Mouse (Mus musculus) CH12.LX (cell line): ENCODE data around the gene Rras. TPM values are rescaled to one million over a fixed set of nuclear protein-coding genes. Genes with fewer than 3 reads are reported as not detected.
A peak's percentile ranks its signal among the peaks of the same experiment; 100 is the strongest.

Experiments used
- DNase-seq: peaks from one replicate; pipeline ENCODE4 v3.0.0-alpha.2; 2013; ENCODE audit errors: extremely low read depth
- H3K27ac ChIP-seq: 2 replicates; pipeline ENCODE4 v1.5.1; 2012; ENCODE audit warnings: low read depth, mild to moderate bottlenecking, control low read depth, moderate library complexity; ENCODE audit not compliant: insufficient read depth
- H3K27me3 ChIP-seq: replicated peaks from 2 replicates; pipeline ENCODE3; 2012; ENCODE audit warnings: inconsistent platforms
- H3K36me3 ChIP-seq, 2 experiments: replicated peaks in 1 of 2; 2 replicates each; pipeline versions ENCODE3 to v1.6.1; 2012; ENCODE audit warnings: inconsistent platforms in 1 of 2, low read length in 1 of 2, mild to moderate bottlenecking in 1 of 2, mixed read lengths in 1 of 2, moderate library complexity in 1 of 2; ENCODE audit not compliant: control insufficient read depth in 1 of 2, insufficient read depth in 1 of 2
- H3K4me1 ChIP-seq, 2 experiments: 2 replicates each; pipeline ENCODE4 v1.6.1; 2012; ENCODE audit warnings: inconsistent platforms in 1 of 2, moderate library complexity in 1 of 2; ENCODE audit not compliant: insufficient read depth in 2 of 2, control insufficient read depth in 1 of 2
- H3K4me2 ChIP-seq: 2 replicates; pipeline ENCODE4 v1.6.1; 2012; ENCODE audit warnings: low read depth, mild to moderate bottlenecking, control low read depth; ENCODE audit not compliant: poor library complexity, insufficient read depth, severe bottlenecking
- H3K4me3 ChIP-seq, 3 experiments: fragments of 150-350 bp in 1 of 3; sonication (generic) in 1 of 3; replicated peaks in 1 of 3; 2 replicates each; pipeline versions ENCODE3 to v1.5.1; 2011 to 2012; ENCODE audit warnings: low read depth in 2 of 3, low read length in 2 of 3, mild to moderate bottlenecking in 2 of 3, moderate library complexity in 2 of 3, control low read depth in 1 of 3, improper control_type of control experiment in 1 of 3, inconsistent platforms in 1 of 3, mixed read lengths in 1 of 3; ENCODE audit not compliant: poor library complexity in 1 of 3
- H3K79me2 ChIP-seq: replicated peaks from 2 replicates; pipeline ENCODE4 v1.6.1; 2012; ENCODE audit warnings: mild to moderate bottlenecking, moderate library complexity; ENCODE audit not compliant: control insufficient read depth, poor library complexity, insufficient read depth, severe bottlenecking; ENCODE audit errors: extremely low read depth
- H3K9ac ChIP-seq: 2 replicates; pipeline ENCODE4 v1.6.1; 2012; ENCODE audit warnings: low read depth, mild to moderate bottlenecking, control low read depth, moderate library complexity; ENCODE audit not compliant: insufficient read depth
- H3K9me3 ChIP-seq: replicated peaks from 2 replicates; pipeline ENCODE3; 2012; ENCODE audit warnings: low read length, inconsistent platforms, mixed read lengths
- CHD1 ChIP-seq: IDR thresholded peaks from 2 replicates; pipeline ENCODE4 v1.6.1; 2012; ENCODE audit warnings: low read depth, low read length, improper control_type of control experiment, inconsistent platforms
- CTCF ChIP-seq, 2 experiments: IDR thresholded peaks in 1 of 2; conservative IDR thresholded peaks in 1 of 2; 2 replicates each; pipeline ENCODE4 v1.5.1; 2011 to 2012; ENCODE audit warnings: low read depth in 2 of 2, low read length in 2 of 2, improper control_type of control experiment in 1 of 2, inconsistent platforms in 1 of 2, mild to moderate bottlenecking in 1 of 2, moderate library complexity in 1 of 2
- ELF1 ChIP-seq: IDR thresholded peaks from 2 replicates; pipeline ENCODE4 v1.6.1; 2014; ENCODE audit warnings: low read depth, mild to moderate bottlenecking, inconsistent platforms, low read length, improper control_type of control experiment
- ETS1 ChIP-seq: conservative IDR thresholded peaks from 2 replicates; pipeline ENCODE4 v1.6.1; 2012; ENCODE audit warnings: low read depth, mild to moderate bottlenecking, inconsistent platforms, low read length, improper control_type of control experiment, moderate library complexity
- JUND ChIP-seq: conservative IDR thresholded peaks from 2 replicates; pipeline ENCODE4 v1.6.1; 2011; ENCODE audit warnings: low read depth, low read length, improper control_type of control experiment
- KAT2A ChIP-seq: IDR thresholded peaks from 2 replicates; pipeline ENCODE4 v1.6.1; 2012; ENCODE audit warnings: low read length, improper control_type of control experiment, inconsistent platforms; ENCODE audit not compliant: insufficient replicate concordance
- MAFK ChIP-seq: IDR thresholded peaks from 2 replicates; pipeline ENCODE4 v1.6.1; 2011; ENCODE audit warnings: low read length, improper control_type of control experiment; ENCODE audit not compliant: insufficient replicate concordance
- MAX ChIP-seq: IDR thresholded peaks from 2 replicates; pipeline ENCODE4 v1.6.1; 2011; ENCODE audit warnings: low read length, improper control_type of control experiment
- MXI1 ChIP-seq: IDR thresholded peaks from 2 replicates; pipeline ENCODE4 v1.6.1; 2011; ENCODE audit warnings: mild to moderate bottlenecking, low read depth, low read length, improper control_type of control experiment
- MYC ChIP-seq: IDR thresholded peaks from 2 replicates; pipeline ENCODE4 v1.6.1; 2011; ENCODE audit warnings: low read depth, mild to moderate bottlenecking, improper control_type of control experiment, low read length
- NRF1 ChIP-seq: IDR thresholded peaks from 2 replicates; pipeline ENCODE4 v1.6.1; 2014; ENCODE audit warnings: low read depth, mild to moderate bottlenecking, inconsistent platforms, low read length, improper control_type of control experiment, moderate library complexity
- POLR2A ChIP-seq: IDR thresholded peaks from 2 replicates; pipeline ENCODE4 v1.6.1; 2011; ENCODE audit warnings: low read depth, mild to moderate bottlenecking, improper control_type of control experiment, low read length
- POLR2AphosphoS2 ChIP-seq: IDR thresholded peaks from 2 replicates; pipeline ENCODE4 v1.6.1; 2011; ENCODE audit warnings: low read depth, low read length, improper control_type of control experiment
- RAD21 ChIP-seq: IDR thresholded peaks from 2 replicates; pipeline ENCODE4 v1.6.1; 2011; ENCODE audit warnings: low read depth, mild to moderate bottlenecking, low read length, improper control_type of control experiment, moderate library complexity
- RCOR1 ChIP-seq: conservative IDR thresholded peaks from 2 replicates; pipeline ENCODE4 v1.6.1; 2012; ENCODE audit warnings: low read depth, mild to moderate bottlenecking, inconsistent platforms, low read length, improper control_type of control experiment
- SIN3A ChIP-seq: IDR thresholded peaks from 2 replicates; pipeline ENCODE4 v1.6.1; 2012; ENCODE audit warnings: low read length, improper control_type of control experiment, inconsistent platforms
- UBTF ChIP-seq: IDR thresholded peaks from 2 replicates; pipeline ENCODE4 v1.6.1; 2012; ENCODE audit warnings: low read depth, mild to moderate bottlenecking, inconsistent platforms, low read length, improper control_type of control experiment, moderate library complexity
- ZKSCAN1 ChIP-seq: IDR thresholded peaks from 2 replicates; pipeline ENCODE4 v1.6.1; 2012; ENCODE audit warnings: low read depth, inconsistent platforms, low read length, improper control_type of control experiment, borderline replicate concordance
- dilution Hi-C: fragments of 300-500 bp; cut with MboI; formaldehyde crosslinking; loops from 2 replicates; pipeline ENCODE4 v1.14.3; 2020; ENCODE audit warnings: low sequenced_read_pairs; ENCODE audit not compliant: extremely low pct_unique_long_range_greater_than_20kb, extremely low pct_ligation_motif_present
- in situ Hi-C: fragments of 300-500 bp; cut with MboI; formaldehyde crosslinking; loops from 3 replicates; pipeline ENCODE4 v1.14.3; 2019; ENCODE audit warnings: low sequenced_read_pairs, low pct_ligation_motif_present, low pct_unique_long_range_greater_than_20kb, mixed read lengths
- polyA plus RNA-seq: library from polyadenylated mRNA; unstranded; fragments of >175 nt; gene quantifications from 2 replicates; pipeline ENCODE4 v1.2.1, GENCODE M21; 2012; ENCODE audit warnings: low read depth; ENCODE audit not compliant: insufficient read length
- total RNA-seq, 2 experiments: library from RNA; depleted of rRNA; stranded (reverse); fragments of 300-350 nt in 1 of 2; fragments of >200 nt in 1 of 2; gene quantifications; 2 replicates each; pipeline ENCODE4 v1.2.3; 2012 to 2014

The Rras gene
- total and polyA plus RNA-seq, 3 experiments = 7.2 to 19.8 (median 10.6) TPM

GRCm38 (mm10) chr7:44997940-44998428, 19.8 kb upstream of the Rras start:
- peak overlapping the region; percentile 82 for H3K27ac ChIP-seq
- dilution Hi-C loops = no loop called here

GRCm38 (mm10) chr7:44998501-44998955, 19.2 kb upstream of the Rras start, which contains the start of gene Bcl2l12:
Bcl2l12 (minus strand) TSS chr7:44998712.
- dilution Hi-C loops (no loop called here), in situ Hi-C loops (no loop called here)
- TF ChIP-seq POLR2AphosphoS2 = no peak
- TF ChIP-seq ZKSCAN1 = no peak
- TF ChIP-seq NRF1 = peak; percentile 34; the same call in 1 of the 2 replicates
- no peak for TF ChIP-seq MAFK
- no peak for TF ChIP-seq ELF1
- TF ChIP-seq MXI1 = peak; percentile 39; the same call in 1 of the 2 replicates
- H3K9me3 ChIP-seq = no peaks in the 10 kb centered on the region
- peaks cover 3 to 28% of the 10 kb centered on the region in 2 experiments; a peak in 3 of 4 replicates for H3K4me1 ChIP-seq
- peak within 1 kb of the TSS; percentile 82 for H3K27ac ChIP-seq
- H3K27me3 ChIP-seq = no peaks in the 10 kb centered on the region
- H3K4me2 ChIP-seq = peak within 1 kb of the TSS; percentile 88
- peak within 1 kb of the TSS; percentile 76 for H3K9ac ChIP-seq
- peaks cover 23% of the 10 kb centered on the region for H3K79me2 ChIP-seq
- H3K4me3 ChIP-seq = peak within 1 kb of the TSS; percentile 67 to 96 (median 93)
- no peak for DNase-seq
- peaks cover 43 to 66% of the 10 kb centered on the region in 2 experiments for H3K36me3 ChIP-seq

More at GRCm38 (mm10) chr7:44997940-44998428, 19.8 kb upstream of the Rras start:
- H3K9me3 ChIP-seq = no peaks in the 10 kb centered on the region
- peaks cover 23% of the 10 kb centered on the region for H3K79me2 ChIP-seq
- no peaks in the 10 kb centered on the region for H3K27me3 ChIP-seq
- H3K4me2 ChIP-seq = peak overlapping the region; percentile 88
- peak overlapping the region; percentile 67 to 96 (median 93) for H3K4me3 ChIP-seq
- H3K4me1 ChIP-seq = peaks cover 3 to 28% of the 10 kb centered on the region in 2 experiments; a peak in 3 of 4 replicates
- in situ Hi-C loops = no loop called here
- DNase-seq = peak; percentile 50
- H3K36me3 ChIP-seq = peaks cover 43 to 66% of the 10 kb centered on the region in 2 experiments
- H3K9ac ChIP-seq = peak overlapping the region; percentile 76
- TF ChIP-seq KAT2A (0 out of 2 replicates have a peak, but pooled peaks have one; percentile 12), ETS1 (no peak), RAD21 (no peak), UBTF (peak; percentile 21; the same call in 1 of the 2 replicates), JUND (no peak), MYC (no peak), POLR2A (no peak), MXI1 (peak; percentile 60), MAX (peak; percentile 65), CHD1 (0 out of 2 replicates have a peak, but pooled peaks have one; percentile 51), CTCF (conservative IDR thresholded peaks at IDR 0.05 in 1 of 2, IDR thresholded peaks at IDR 0.05 in 1 of 2; ENCODE audit: low read depth in 2 of 2, low read length in 2 of 2) (no peak), SIN3A (peak; percentile 74; the same call in 1 of the 2 replicates), RCOR1 (peak; percentile 58; the same call in 1 of the 2 replicates), POLR2AphosphoS2 (peak; percentile 71; the same call in 1 of the 2 replicates)
- TF ChIP-seq, all 38 proteins: peak for 8
